Mouse (Mus musculus) cortical plate, adult 2 months (tissue): ENCODE data around the gene Vipr1. TPM values are rescaled to one million over a fixed set of nuclear protein-coding genes. Genes with fewer than 3 reads are reported as not detected.

Experiments
- H3K27ac ChIP-seq: fragments of 200-500 bp; 2 replicates; pipeline ENCODE4 v1.5.1; 2012; ENCODE audit warnings: low read length, control low read depth, inconsistent platforms; ENCODE audit not compliant: insufficient read depth
- H3K4me1 ChIP-seq: fragments of 200-500 bp; 2 replicates; pipeline ENCODE4 v1.6.1; 2011; ENCODE audit warnings: low read length; ENCODE audit not compliant: control insufficient read depth, insufficient read depth
- H3K4me3 ChIP-seq: fragments of 200-500 bp; 2 replicates; pipeline ENCODE4 v1.5.1; 2011; ENCODE audit warnings: mild to moderate bottlenecking, low read length, control low read depth; ENCODE audit not compliant: insufficient read depth
- CTCF ChIP-seq: fragments of 200-500 bp; IDR thresholded peaks from 2 replicates; pipeline ENCODE4 v1.5.1; 2011; ENCODE audit warnings: mild to moderate bottlenecking, control low read depth, low read length; ENCODE audit not compliant: insufficient read depth; ENCODE audit errors: extremely low read depth
- POLR2A ChIP-seq: fragments of 200-500 bp; IDR thresholded peaks from 2 replicates; pipeline ENCODE4 v1.6.1; 2011; ENCODE audit warnings: mild to moderate bottlenecking, low read length, control low read depth; ENCODE audit not compliant: insufficient read depth; ENCODE audit errors: extremely low read depth
- polyA plus RNA-seq: library from polyadenylated mRNA; depleted of rRNA; stranded (reverse); fragments of >200 nt; gene quantifications from 2 replicates; pipeline ENCODE4 v1.2.3, GENCODE M21; 2012

Gene Vipr1
- polyA plus RNA-seq, 1 experiment, result 26.7 TPM

GRCm38 (mm10) chr9:121672311-121672710, 29.8 kb downstream of the Vipr1 start:
- Histone ChIP-seq H3K4me3 (no peak overlapping the region), H3K4me1 (0 out of 2 replicates have a peak, but pooled peaks cover 2% of the 10 kb centered on the region), H3K27ac (no peak overlapping the region)
- TF ChIP-seq POLR2A, result no peak
- no peak for TF ChIP-seq CTCF

GRCm38 (mm10) chr9:121673716-121674115, 31.2 kb downstream of the Vipr1 start:
- no peak overlapping the region for H3K4me3 ChIP-seq
- H3K4me1 ChIP-seq, result no peaks in the 10 kb centered on the region
- no peak for TF ChIP-seq POLR2A
- no peak overlapping the region for H3K27ac ChIP-seq

GRCm38 (mm10) chr9:121675011-121675410, 32.5 kb downstream of the Vipr1 start:
- TF ChIP-seq CTCF, result no peak
- TF ChIP-seq POLR2A, result no peak
- Histone ChIP-seq H3K4me1 (no peaks in the 10 kb centered on the region), H3K27ac (no peak overlapping the region), H3K4me3 (no peak overlapping the region)

- Histone ChIP-seq H3K4me1 (no peaks in the 10 kb centered on the region), H3K4me3 (no peak overlapping the region), H3K27ac (no peak overlapping the region)
- TF ChIP-seq CTCF (no peak), POLR2A (no peak)
Observed at GRCm38 (mm10) chr9:121675556-121675955, 33.0 kb downstream of the Vipr1 start.

- H3K27ac ChIP-seq, result no peak overlapping the region
- no peak overlapping the region for H3K4me3 ChIP-seq
- H3K4me1 ChIP-seq, result no peaks in the 10 kb centered on the region
- TF ChIP-seq CTCF (no peak), POLR2A (no peak)
Observed at GRCm38 (mm10) chr9:121677069-121677468, 34.6 kb downstream of the Vipr1 start.

- Histone ChIP-seq H3K4me3 (no peak overlapping the region), H3K4me1 (no peaks in the 10 kb centered on the region), H3K27ac (no peak overlapping the region)
Observed at GRCm38 (mm10) chr9:121677476-121677875, 35.0 kb downstream of the Vipr1 start.

GRCm38 (mm10) chr9:121679549-121679948, 37.0 kb downstream of the Vipr1 start:
- Histone ChIP-seq H3K4me3 (no peak overlapping the region), H3K27ac (no peak overlapping the region), H3K4me1 (no peaks in the 10 kb centered on the region)
- TF ChIP-seq CTCF (peak; percentile 67), POLR2A (no peak)

More at GRCm38 (mm10) chr9:121677476-121677875, 35.0 kb downstream of the Vipr1 start:
- no peak for TF ChIP-seq POLR2A
- no peak for TF ChIP-seq CTCF

GRCm38 (mm10) chr9:121681191-121681590, 38.7 kb downstream of the Vipr1 start:
- no peak overlapping the region for H3K4me3 ChIP-seq
- TF ChIP-seq POLR2A, result no peak
- TF ChIP-seq CTCF, result no peak
- no peaks in the 10 kb centered on the region for H3K4me1 ChIP-seq
- no peak overlapping the region for H3K27ac ChIP-seq

- Histone ChIP-seq H3K27ac (no peak overlapping the region), H3K4me3 (no peak overlapping the region), H3K4me1 (no peaks in the 10 kb centered on the region)
- TF ChIP-seq CTCF (no peak), POLR2A (no peak)
Observed at GRCm38 (mm10) chr9:121682037-121682680, 39.6 kb downstream of the Vipr1 start.

GRCm38 (mm10) chr9:121684702-121685101, 42.2 kb downstream of the Vipr1 start:
- Histone ChIP-seq H3K27ac (no peak overlapping the region), H3K4me1 (no peaks in the 10 kb centered on the region), H3K4me3 (no peak overlapping the region)
- TF ChIP-seq POLR2A (no peak), CTCF (no peak)
